Mouse (Mus musculus) midbrain, embryonic 11.5 days (tissue): ENCODE data around the gene Mutyh. TPM values are rescaled to one million over a fixed set of nuclear protein-coding genes. Genes with fewer than 3 reads are reported as not detected.
"Not testable (repeated sequence)": the region's sequence is repeated elsewhere in the genome, so short reads cannot be mapped to it uniquely, and the experiment has no call there.

Experiments used
- ATAC-seq: fragments of 200-750 bp; cut with Nextera tagmentation; 2 replicates; pipeline ENCODE4 v1.8.0; 2017; ENCODE audit warnings: moderate TSS enrichment, moderate library complexity; ENCODE audit not compliant: low FRiP score
- DNase-seq: peaks from one replicate; pipeline ENCODE4 v3.0.0; 2015; ENCODE audit warnings: low spot score; ENCODE audit errors: missing footprints
- H3K27ac ChIP-seq: fragments of 300-500 bp; sonication (generic); 2 replicates; pipeline ENCODE4 v1.5.1; 2014; ENCODE audit warnings: low read depth, low read length
- H3K27me3 ChIP-seq: fragments of 300-500 bp; sonication (generic); 2 replicates; pipeline ENCODE4 v1.6.1; 2014; ENCODE audit warnings: mild to moderate bottlenecking, low read length, moderate library complexity, mixed read lengths; ENCODE audit not compliant: control insufficient read depth, insufficient read depth
- H3K36me3 ChIP-seq: fragments of 300-500 bp; sonication (generic); 2 replicates; pipeline ENCODE4 v1.6.1; 2014; ENCODE audit warnings: mild to moderate bottlenecking, low read length, moderate library complexity, mixed read lengths; ENCODE audit not compliant: control insufficient read depth, insufficient read depth
- H3K4me1 ChIP-seq: fragments of 300-500 bp; sonication (generic); 2 replicates; pipeline ENCODE4 v1.6.1; 2014; ENCODE audit warnings: low read length; ENCODE audit not compliant: control insufficient read depth, insufficient read depth
- H3K4me2 ChIP-seq: fragments of 300-500 bp; sonication (generic); 2 replicates; pipeline ENCODE4 v1.6.1; 2014; ENCODE audit warnings: mild to moderate bottlenecking, moderate library complexity
- H3K4me3 ChIP-seq: fragments of 300-500 bp; sonication (generic); 2 replicates; pipeline ENCODE4 v1.5.1; 2014; ENCODE audit warnings: low read depth, low read length
- H3K9ac ChIP-seq: fragments of 300-500 bp; sonication (generic); 2 replicates; pipeline ENCODE4 v1.6.1; 2014; ENCODE audit warnings: low read length
- H3K9me3 ChIP-seq: fragments of 300-500 bp; sonication (generic); 2 replicates; pipeline ENCODE4 v1.6.1; 2016; ENCODE audit warnings: low read length; ENCODE audit not compliant: control insufficient read depth
- WGBS: fragments of 180-500 bp; shearing (Covaris S2); extraction: QIAGEN DNeasy Blood & Tissue Kit; methylation state at CpG from one replicate; pipeline ENCODE4 v1.1.7; 2014; 5-methylcytosine and 5-hydroxymethylcytosine counted together
- polyA plus RNA-seq: library from polyadenylated mRNA; unstranded; fragments of >200 nt; fragmentation: Nextera tagmentation; extraction: Ambion mirVana; gene quantifications from 2 replicates; pipeline ENCODE4 v1.2.1, GENCODE M21; 2014

Gene Mutyh
- polyA plus RNA-seq, 1 experiment from 2014 or later, result 18.2 TPM

GRCm38 (mm10) chr4:116830070-116830368 is 22.5 kb downstream of the Mutyh start:
- Histone ChIP-seq H3K9ac (peak overlapping the region; percentile 53), H3K4me3 (no peak overlapping the region)
- WGBS, result 7% methylated on average over 6 of the region's 6 CpGs

DNA sequence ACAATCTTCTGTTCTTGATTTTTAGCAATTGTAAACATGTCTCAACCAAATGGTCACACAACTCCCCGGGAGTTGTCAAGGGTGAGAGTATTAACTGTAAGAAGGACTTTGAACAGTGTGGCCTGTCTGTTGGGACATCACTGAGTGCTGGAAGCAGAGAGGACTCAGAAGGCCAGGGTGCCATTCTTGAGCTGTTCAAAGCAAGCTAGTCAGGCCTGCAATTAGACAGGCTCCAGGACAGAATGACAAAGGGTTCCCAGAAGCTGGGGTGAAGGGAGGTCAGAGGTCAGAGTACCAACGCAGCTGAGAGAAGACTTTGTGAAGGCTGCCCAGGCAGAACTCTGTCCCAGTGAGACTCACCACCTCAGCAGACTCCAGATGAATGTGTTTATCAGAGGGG is 31.5 kb downstream of the Mutyh start:
- Histone ChIP-seq H3K9ac (no peak overlapping the region), H3K4me1 (no peaks in the 10 kb centered on the region), H3K27ac (no peak overlapping the region), H3K4me3 (no peak overlapping the region), H3K36me3 (no peaks in the 10 kb centered on the region), H3K9me3 (no peaks in the 10 kb centered on the region), H3K4me2 (no peak overlapping the region), H3K27me3 (no peaks in the 10 kb centered on the region)
- ATAC-seq (no peak), DNase-seq (peak; percentile 81)
- 17% methylated on average over 2 of the region's 2 CpGs for WGBS

More at GRCm38 (mm10) chr4:116830070-116830368, 22.5 kb downstream of the Mutyh start:
- no peaks in the 10 kb centered on the region for H3K9me3 ChIP-seq
- ATAC-seq, result peak; percentile 73
- peak overlapping the region; percentile 65 for H3K27ac ChIP-seq
- H3K4me2 ChIP-seq, result peak overlapping the region; percentile 13; the same call in 1 of the 2 replicates
- peak; percentile 92 for DNase-seq
- H3K4me1 ChIP-seq, result peaks cover 15% of the 10 kb centered on the region
- H3K27me3 ChIP-seq, result no peaks in the 10 kb centered on the region
- H3K36me3 ChIP-seq, result no peaks in the 10 kb centered on the region

DNA sequence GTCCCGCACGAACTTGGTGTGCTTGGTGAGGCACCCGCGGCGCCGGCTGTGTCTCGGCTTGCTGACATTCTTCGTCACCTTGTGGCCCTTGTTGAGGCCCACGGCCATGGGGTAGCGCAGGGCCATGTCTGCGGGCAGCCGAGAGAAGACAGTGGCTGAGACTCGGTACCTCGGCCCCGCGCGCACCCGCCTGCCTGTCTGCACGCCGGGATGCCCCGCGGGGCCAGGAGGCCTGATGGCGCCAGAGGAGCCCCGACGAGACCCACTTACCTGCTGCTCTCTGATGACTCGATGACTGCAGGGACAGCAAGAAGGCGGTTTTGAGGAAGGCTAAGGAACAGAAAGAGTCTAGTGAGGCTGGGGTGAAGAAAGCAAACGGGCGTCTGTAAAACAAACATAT is 32.6 kb downstream of the Mutyh start:
- H3K36me3 ChIP-seq, H3K27me3 ChIP-seq, H3K27ac ChIP-seq, H3K4me1 ChIP-seq, H3K9ac ChIP-seq, H3K4me2 ChIP-seq, H3K4me3 ChIP-seq, H3K9me3 ChIP-seq, ATAC-seq: not testable (repeated sequence)
- peak; percentile 72 for DNase-seq
- WGBS, result 36% methylated on average over 20 of the region's 29 CpGs

DNA sequence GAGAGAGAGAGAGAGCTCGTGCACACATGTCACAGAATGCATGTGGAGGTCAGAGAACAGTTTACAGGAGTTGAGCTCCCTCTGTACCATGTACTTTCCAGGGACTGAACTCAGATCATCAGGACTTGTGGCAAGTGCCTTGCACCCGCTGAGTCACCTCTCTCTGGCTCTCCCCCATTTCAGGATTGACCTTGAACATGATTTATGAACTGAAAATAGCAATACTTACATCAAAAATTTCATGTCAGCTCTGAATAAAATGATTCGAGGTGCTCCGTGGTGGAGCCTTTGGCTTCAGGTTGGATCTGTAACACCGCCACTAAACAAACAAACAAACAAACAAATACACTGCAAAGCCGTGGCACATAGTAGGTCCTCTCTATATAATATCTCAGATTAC is 33.3 kb downstream of the Mutyh start:
- Histone ChIP-seq H3K36me3 (no peaks in the 10 kb centered on the region), H3K4me1 (no peaks in the 10 kb centered on the region), H3K27ac (no peak overlapping the region), H3K9ac (no peak overlapping the region), H3K9me3 (no peaks in the 10 kb centered on the region), H3K4me2 (no peak overlapping the region), H3K4me3 (no peak overlapping the region), H3K27me3 (no peaks in the 10 kb centered on the region)
- DNase-seq (peak; percentile 72), ATAC-seq (no peak)
- WGBS, result 86% methylated on average over 6 of the region's 6 CpGs

DNA sequence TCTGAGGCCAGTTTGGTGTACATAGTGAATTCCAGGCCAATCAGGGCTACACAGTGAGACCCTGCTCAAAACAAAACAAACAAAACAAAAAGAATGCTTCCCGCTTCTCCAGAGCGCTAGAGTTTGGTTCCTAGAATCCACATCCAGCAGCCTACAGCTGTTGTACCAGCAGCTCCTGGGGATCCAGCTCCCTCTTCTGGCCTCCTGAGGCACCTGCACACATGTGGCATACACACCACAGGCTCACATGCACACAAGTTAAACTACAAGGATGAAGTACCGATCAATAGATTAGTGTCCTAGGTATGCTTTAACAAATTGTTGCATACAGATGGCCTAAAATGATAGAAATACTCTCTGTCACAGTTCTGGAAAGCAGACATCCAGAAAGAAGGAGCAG is 36.8 kb downstream of the Mutyh start:
- peak; percentile 44 for DNase-seq
- Histone ChIP-seq H3K4me2 (no peak overlapping the region), H3K9ac (no peak overlapping the region), H3K27ac (no peak overlapping the region), H3K4me1 (no peaks in the 10 kb centered on the region), H3K27me3 (no peaks in the 10 kb centered on the region), H3K9me3 (no peaks in the 10 kb centered on the region), H3K36me3 (no peaks in the 10 kb centered on the region), H3K4me3 (no peak overlapping the region)
- ATAC-seq, result no peak
- 89% methylated on average over 3 of the region's 3 CpGs for WGBS

GRCm38 (mm10) chr4:116849901-116850300 is 42.4 kb downstream of the Mutyh start:
- no peak overlapping the region for H3K4me2 ChIP-seq
- DNase-seq (no peak), ATAC-seq (no peak)
- H3K36me3 ChIP-seq, result no peaks in the 10 kb centered on the region
- WGBS, result 87% methylated on average over 3 of the region's 3 CpGs
- H3K9ac ChIP-seq, result no peak overlapping the region
- H3K4me3 ChIP-seq, result no peak overlapping the region
- no peaks in the 10 kb centered on the region for H3K27me3 ChIP-seq
- no peaks in the 10 kb centered on the region for H3K9me3 ChIP-seq
- H3K27ac ChIP-seq, result no peak overlapping the region
- peaks cover 11% of the 10 kb centered on the region for H3K4me1 ChIP-seq

- Histone ChIP-seq H3K4me2 (no peak overlapping the region), H3K4me1 (peaks cover 11% of the 10 kb centered on the region), H3K27ac (no peak overlapping the region), H3K27me3 (no peaks in the 10 kb centered on the region), H3K4me3 (no peak overlapping the region), H3K9ac (no peak overlapping the region), H3K36me3 (no peaks in the 10 kb centered on the region), H3K9me3 (no peaks in the 10 kb centered on the region)
- peak; percentile 89 for DNase-seq
- ATAC-seq, result peak; percentile 70
- 15% methylated on average over 2 of the region's 2 CpGs for WGBS
Observed at GRCm38 (mm10) chr4:116854286-116854685, 46.8 kb downstream of the Mutyh start.

DNA sequence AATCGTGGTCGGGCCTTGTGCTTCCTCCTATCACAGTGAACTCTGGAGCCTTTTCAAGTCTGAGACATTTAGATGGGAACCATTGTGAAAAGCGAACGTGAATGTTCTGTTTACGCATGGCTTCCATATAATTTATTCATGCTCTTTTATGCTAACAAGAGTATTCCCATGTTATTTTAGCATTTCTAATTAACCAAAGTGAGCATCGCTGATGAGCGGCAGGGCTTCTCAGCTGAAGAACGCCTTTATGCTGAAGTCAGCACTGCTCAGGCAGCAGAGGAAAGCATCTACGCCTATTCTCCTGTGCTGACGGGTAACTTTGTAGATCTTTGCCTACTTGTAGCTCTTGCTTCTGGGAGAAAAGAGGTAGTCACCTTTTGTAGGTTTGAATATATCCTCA is 49.7 kb downstream of the Mutyh start:
- no peaks in the 10 kb centered on the region for H3K9me3 ChIP-seq
- no peak overlapping the region for H3K27ac ChIP-seq
- ATAC-seq, result no peak

GRCm38 (mm10) chr4:116859711-116860110 is 52.2 kb downstream of the Mutyh start:
- no peaks in the 10 kb centered on the region; the same call in 1 of the 2 replicates for H3K4me1 ChIP-seq
- ATAC-seq, result no peak
- no peak overlapping the region for H3K4me2 ChIP-seq
- H3K4me3 ChIP-seq, result no peak overlapping the region
- H3K27ac ChIP-seq, result no peak overlapping the region
- no peaks in the 10 kb centered on the region for H3K9me3 ChIP-seq
- H3K9ac ChIP-seq, result no peak overlapping the region
- WGBS, result 77% methylated on average over 5 of the region's 5 CpGs
- no peaks in the 10 kb centered on the region for H3K36me3 ChIP-seq
- no peaks in the 10 kb centered on the region for H3K27me3 ChIP-seq
- DNase-seq, result peak; percentile 59

More for the DNA sequence above, 49.7 kb downstream of the Mutyh start:
- H3K4me2 ChIP-seq, result no peak overlapping the region
- peak; percentile 54 for DNase-seq
- 85% methylated on average over 10 of the region's 10 CpGs for whole genome bisulfite sequencing
- H3K4me3 ChIP-seq, result no peak overlapping the region
- no peaks in the 10 kb centered on the region for H3K36me3 ChIP-seq
- H3K27me3 ChIP-seq, result no peaks in the 10 kb centered on the region
- no peak overlapping the region for H3K9ac ChIP-seq
- H3K4me1 ChIP-seq, result peaks cover 11% of the 10 kb centered on the region

- Histone ChIP-seq H3K36me3 (no peaks in the 10 kb centered on the region), H3K4me3 (no peak overlapping the region), H3K4me1 (no peaks in the 10 kb centered on the region), H3K27me3 (no peaks in the 10 kb centered on the region), H3K27ac (no peak overlapping the region), H3K9ac (no peak overlapping the region), H3K4me2 (no peak overlapping the region), H3K9me3 (no peaks in the 10 kb centered on the region)
- WGBS, result 78% methylated on average over 8 of the region's 8 CpGs
- ATAC-seq (no peak), DNase-seq (no peak)
Observed at GRCm38 (mm10) chr4:116862023-116862422, 54.5 kb downstream of the Mutyh start.
